Mouse (Mus musculus): Measurements from ENCODE around the gene Tdrd7. TPM values are rescaled to one million over a fixed set of nuclear protein-coding genes. Genes with fewer than 3 reads are reported as not detected.

The Tdrd7 gene
- polyA plus RNA-seq, 1 experiment = 19.1 TPM

- WGBS = 91% methylated on average over 2 of the region's 2 CpGs
- no peak for TF ChIP-seq CTCF (IDR thresholded peaks at IDR 0.05; ENCODE audit: insufficient read depth, low read length)
- no peak for TF ChIP-seq POLR2A (IDR thresholded peaks at IDR 0.05; ENCODE audit: borderline replicate concordance, extremely low read depth, low read depth, low read length)
- DNase-seq = no peak
- 0 out of 2 replicates have a peak, but pooled peaks cover 2% of the 10 kb centered on the region for H3K4me1 ChIP-seq (ENCODE audit: control insufficient read depth, insufficient read depth, low read length)
- H3K4me3 ChIP-seq (replicated peaks; ENCODE audit: extremely low read depth, low read depth, low read length) = no peak overlapping the region
Observed at GRCm38 (mm10) chr4:46011698-46012097, 46.6 kb downstream of the Tdrd7 start.

GRCm38 (mm10) chr4:46015605-46016004 lies 50.5 kb downstream of the Tdrd7 start:
- 86% methylated on average over 1 of the region's 1 CpGs for WGBS
- Histone ChIP-seq H3K4me3 (replicated peaks; ENCODE audit: extremely low read depth, low read depth, low read length) (no peak overlapping the region), H3K4me1 (ENCODE audit: control insufficient read depth, insufficient read depth, low read length) (no peaks in the 10 kb centered on the region)
- no peak for DNase-seq
- TF ChIP-seq CTCF (IDR thresholded peaks at IDR 0.05; ENCODE audit: insufficient read depth, low read length) = peak; percentile 11; the same call in 1 of the 2 replicates
- TF ChIP-seq POLR2A (IDR thresholded peaks at IDR 0.05; ENCODE audit: borderline replicate concordance, extremely low read depth, low read depth, low read length) = no peak

GRCm38 (mm10) chr4:46023021-46023481 lies 57.9 kb downstream of the Tdrd7 start:
- Histone ChIP-seq H3K4me3 (replicated peaks; ENCODE audit: extremely low read depth, low read depth, low read length) (no peak overlapping the region), H3K4me1 (ENCODE audit: control insufficient read depth, insufficient read depth, low read length) (no peaks in the 10 kb centered on the region)
- 83% methylated on average over 3 of the region's 3 CpGs for WGBS
- DNase-seq = no peak
- no peak for TF ChIP-seq CTCF (IDR thresholded peaks at IDR 0.05; ENCODE audit: insufficient read depth, low read length)
- no peak for TF ChIP-seq POLR2A (IDR thresholded peaks at IDR 0.05; ENCODE audit: borderline replicate concordance, extremely low read depth, low read depth, low read length)

DNA sequence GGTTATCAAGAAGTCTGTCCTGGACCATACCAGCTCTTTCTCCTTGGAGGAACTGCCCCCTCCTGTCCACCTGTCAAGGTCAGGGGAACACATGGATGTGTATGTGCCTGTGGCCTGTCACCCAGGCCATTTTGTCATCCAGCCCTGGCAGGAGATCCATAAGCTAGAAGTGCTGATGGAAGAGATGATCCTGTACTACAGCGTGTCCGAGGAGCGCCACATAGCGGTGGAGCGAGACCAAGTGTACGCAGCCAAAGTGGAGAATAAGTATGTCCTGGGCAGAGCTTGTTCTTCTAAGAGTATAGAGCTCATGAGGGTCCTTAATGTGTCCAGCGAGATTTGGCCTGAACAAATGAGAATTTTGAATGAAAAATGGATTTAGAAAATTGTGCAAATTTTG lies 60.8 kb downstream of the Tdrd7 start:
- H3K4me1 ChIP-seq (ENCODE audit: control insufficient read depth, insufficient read depth, low read length) = no peaks in the 10 kb centered on the region
- TF ChIP-seq CTCF (IDR thresholded peaks at IDR 0.05; ENCODE audit: insufficient read depth, low read length) (peak; percentile 76), POLR2A (IDR thresholded peaks at IDR 0.05; ENCODE audit: borderline replicate concordance, extremely low read depth, low read depth, low read length) (no peak)
- 50% methylated on average over 7 of the region's 7 CpGs for WGBS
- DNase-seq = no peak
- H3K4me3 ChIP-seq (replicated peaks; ENCODE audit: extremely low read depth, low read depth, low read length) = no peak overlapping the region

- TF ChIP-seq POLR2A (IDR thresholded peaks at IDR 0.05; ENCODE audit: borderline replicate concordance, extremely low read depth, low read depth, low read length) (no peak), CTCF (IDR thresholded peaks at IDR 0.05; ENCODE audit: insufficient read depth, low read length) (no peak)
- Histone ChIP-seq H3K4me1 (ENCODE audit: control insufficient read depth, insufficient read depth, low read length) (peaks cover 2% of the 10 kb centered on the region), H3K4me3 (replicated peaks; ENCODE audit: extremely low read depth, low read depth, low read length) (no peak overlapping the region)
- 49% methylated on average over 6 of the region's 6 CpGs for WGBS
- DNase-seq = no peak
Observed at GRCm38 (mm10) chr4:46028224-46028623, 63.1 kb downstream of the Tdrd7 start.

DNA sequence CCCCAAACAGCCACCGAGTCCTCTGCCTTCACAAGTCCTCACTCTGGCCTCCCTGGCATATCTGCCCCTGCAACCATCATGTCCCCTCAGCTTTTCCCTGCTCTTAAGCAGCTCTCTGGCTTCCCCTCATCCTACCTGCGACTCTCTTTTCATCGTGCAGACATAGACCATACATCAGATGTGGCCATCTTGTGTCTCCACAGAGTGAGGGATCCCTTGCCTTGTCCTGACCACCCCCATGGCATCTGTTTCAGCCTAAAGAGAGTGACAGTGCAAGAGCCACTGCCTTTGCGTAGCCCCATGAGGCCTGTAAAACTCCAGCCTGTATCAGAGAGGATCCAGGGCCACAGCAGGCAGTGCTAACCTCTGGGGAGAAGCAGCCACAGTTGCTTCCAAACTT lies 63.6 kb downstream of the Tdrd7 start:
- H3K4me3 ChIP-seq (replicated peaks; ENCODE audit: extremely low read depth, low read depth, low read length) = no peak overlapping the region
- DNase-seq = no peak
- H3K4me1 ChIP-seq (ENCODE audit: control insufficient read depth, insufficient read depth, low read length) = peaks cover 2% of the 10 kb centered on the region
- TF ChIP-seq CTCF (IDR thresholded peaks at IDR 0.05; ENCODE audit: insufficient read depth, low read length) = no peak
- WGBS = 87% methylated on average over 4 of the region's 4 CpGs

DNA sequence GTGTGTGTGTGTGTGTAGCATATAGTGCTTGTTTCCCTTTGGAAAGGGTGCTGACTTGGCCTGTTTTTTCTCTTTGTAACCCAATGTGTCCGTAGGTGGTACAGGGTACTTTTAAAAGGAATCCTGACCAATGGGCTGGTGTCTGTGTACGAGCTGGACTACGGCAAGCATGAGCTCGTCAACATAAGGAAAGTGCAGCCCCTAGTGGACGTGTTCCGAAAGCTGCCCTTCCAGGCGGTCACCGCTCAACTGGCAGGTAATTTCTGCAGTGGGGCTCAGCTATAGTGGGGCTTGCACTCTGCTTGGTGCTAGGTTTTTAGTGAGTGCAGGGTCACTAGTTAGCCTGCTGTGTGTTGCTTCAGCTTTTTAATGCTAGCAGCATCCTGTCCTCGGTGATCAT lies 64.4 kb downstream of the Tdrd7 start:
- peak; percentile 37 for DNase-seq
- 49% methylated on average over 9 of the region's 9 CpGs for WGBS
- Histone ChIP-seq H3K4me3 (replicated peaks; ENCODE audit: extremely low read depth, low read depth, low read length) (no peak overlapping the region), H3K4me1 (ENCODE audit: control insufficient read depth, insufficient read depth, low read length) (peaks cover 2% of the 10 kb centered on the region)
- TF ChIP-seq POLR2A (IDR thresholded peaks at IDR 0.05; ENCODE audit: borderline replicate concordance, extremely low read depth, low read depth, low read length) = no peak
- peak; percentile 77 for TF ChIP-seq CTCF (IDR thresholded peaks at IDR 0.05; ENCODE audit: insufficient read depth, low read length)

GRCm38 (mm10) chr4:46032448-46032847 lies 67.3 kb downstream of the Tdrd7 start:
- H3K4me3 ChIP-seq (replicated peaks; ENCODE audit: extremely low read depth, low read depth, low read length) = no peak overlapping the region
- 63% methylated on average over 9 of the region's 9 CpGs for WGBS
- DNase-seq = no peak
- TF ChIP-seq POLR2A (IDR thresholded peaks at IDR 0.05; ENCODE audit: borderline replicate concordance, extremely low read depth, low read depth, low read length) (no peak), CTCF (IDR thresholded peaks at IDR 0.05; ENCODE audit: insufficient read depth, low read length) (no peak)
- peaks cover 2% of the 10 kb centered on the region for H3K4me1 ChIP-seq (ENCODE audit: control insufficient read depth, insufficient read depth, low read length)

GRCm38 (mm10) chr4:46033197-46033596 lies 68.1 kb downstream of the Tdrd7 start:
- H3K4me1 ChIP-seq (ENCODE audit: control insufficient read depth, insufficient read depth, low read length) = peaks cover 2% of the 10 kb centered on the region
- WGBS = 75% methylated on average over 2 of the region's 2 CpGs
- TF ChIP-seq CTCF (IDR thresholded peaks at IDR 0.05; ENCODE audit: insufficient read depth, low read length) (no peak), POLR2A (IDR thresholded peaks at IDR 0.05; ENCODE audit: borderline replicate concordance, extremely low read depth, low read depth, low read length) (no peak)
- H3K4me3 ChIP-seq (replicated peaks; ENCODE audit: extremely low read depth, low read depth, low read length) = no peak overlapping the region
- peak; percentile 56 for DNase-seq

DNA sequence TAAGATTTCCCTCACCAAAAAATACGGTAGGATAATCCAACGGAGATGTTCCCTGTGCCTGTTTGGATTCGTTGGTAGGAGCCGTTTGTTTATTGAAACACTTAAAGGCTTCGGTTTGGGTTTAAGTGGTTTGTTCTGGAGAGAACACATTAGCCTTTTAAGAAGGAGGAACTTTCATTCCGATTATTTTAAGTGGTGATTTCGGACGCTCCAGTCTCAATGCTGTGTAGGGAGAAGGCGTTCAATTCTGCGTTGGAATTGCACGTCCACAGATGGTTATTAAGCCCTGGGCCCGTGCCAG lies 73.4 kb downstream of the Tdrd7 start:
- peak overlapping the region; percentile 79 for H3K4me3 ChIP-seq (replicated peaks; ENCODE audit: extremely low read depth, low read depth, low read length)
- WGBS = 7% methylated on average over 12 of the region's 12 CpGs
- H3K4me1 ChIP-seq (ENCODE audit: control insufficient read depth, insufficient read depth, low read length) = no peaks in the 10 kb centered on the region; the same call in none of the 2 replicates
- TF ChIP-seq POLR2A (IDR thresholded peaks at IDR 0.05; ENCODE audit: borderline replicate concordance, extremely low read depth, low read depth, low read length) (no peak), CTCF (IDR thresholded peaks at IDR 0.05; ENCODE audit: insufficient read depth, low read length) (no peak)
- no peak for DNase-seq

All from lung, adult 2 months (tissue).